Mouse (Mus musculus) retina, embryonic 14.5 days (tissue): Measurements from ENCODE around the gene Armc12.

Experiments used
- DNase-seq: peaks from one replicate; pipeline ENCODE4 v3.0.0-alpha.2; 2015; ENCODE audit warnings: low spot score

Armc12 gene

DNA sequence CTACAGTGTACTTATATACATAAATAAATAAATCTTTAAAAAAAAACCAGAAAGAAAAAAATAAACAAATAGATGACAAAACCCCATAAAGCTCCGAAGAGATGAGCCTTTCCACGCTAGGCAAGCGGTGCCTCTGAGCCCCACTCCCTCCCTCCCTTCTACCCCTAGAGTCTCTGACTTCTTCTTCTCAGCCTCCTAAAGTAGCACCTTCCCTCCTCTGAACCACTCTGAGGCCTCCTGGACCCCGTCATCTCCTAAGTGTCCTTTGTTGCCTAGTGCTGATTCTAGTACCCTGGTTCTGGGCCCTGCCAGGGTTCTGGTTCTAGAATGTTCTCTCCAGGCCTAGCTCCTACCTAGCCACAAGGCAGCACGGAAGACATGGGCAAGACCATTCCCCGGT is at the start of gene Armc12:
Gene Armc12, plus strand, starts transcription at position 301 of the 400 bp plus-strand sequence.
- no peak for DNase-seq

DNA sequence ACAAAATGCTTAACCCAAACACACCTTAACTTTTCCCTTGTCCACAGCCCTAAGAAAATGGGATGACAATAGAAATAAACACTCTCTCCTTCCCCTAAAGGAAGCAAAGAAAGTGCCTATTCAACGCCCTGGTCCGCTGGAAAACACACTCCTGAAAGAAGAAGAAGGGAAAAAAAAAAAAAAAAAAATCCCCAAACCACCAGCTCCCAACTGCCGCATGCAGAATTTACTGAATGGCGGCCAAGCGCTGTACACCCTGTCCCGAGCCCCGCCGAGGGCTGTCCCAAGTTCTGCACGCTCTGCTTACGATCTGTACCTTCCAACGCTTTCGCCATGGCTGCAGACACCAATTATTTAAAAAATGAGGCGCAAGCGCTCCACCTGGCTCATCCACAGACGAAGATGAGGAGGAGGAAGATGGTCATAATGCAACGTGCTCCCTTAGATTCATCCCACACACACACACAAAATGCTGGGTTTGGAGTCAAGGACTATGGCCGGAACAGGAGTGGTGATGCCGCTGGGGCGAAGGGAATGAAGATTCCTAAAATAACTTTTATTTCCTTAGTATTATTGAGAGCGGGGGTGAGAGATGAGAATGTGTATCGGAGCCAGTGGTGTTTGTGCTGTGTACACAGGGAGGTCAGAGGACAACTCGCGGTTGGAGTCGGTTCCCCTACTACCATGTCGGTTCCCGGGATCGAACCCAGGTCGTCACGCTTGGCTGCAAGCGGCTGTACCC is 45.7 kb upstream of the Armc12 start:
- peak; percentile 71 for DNase-seq

DNA sequence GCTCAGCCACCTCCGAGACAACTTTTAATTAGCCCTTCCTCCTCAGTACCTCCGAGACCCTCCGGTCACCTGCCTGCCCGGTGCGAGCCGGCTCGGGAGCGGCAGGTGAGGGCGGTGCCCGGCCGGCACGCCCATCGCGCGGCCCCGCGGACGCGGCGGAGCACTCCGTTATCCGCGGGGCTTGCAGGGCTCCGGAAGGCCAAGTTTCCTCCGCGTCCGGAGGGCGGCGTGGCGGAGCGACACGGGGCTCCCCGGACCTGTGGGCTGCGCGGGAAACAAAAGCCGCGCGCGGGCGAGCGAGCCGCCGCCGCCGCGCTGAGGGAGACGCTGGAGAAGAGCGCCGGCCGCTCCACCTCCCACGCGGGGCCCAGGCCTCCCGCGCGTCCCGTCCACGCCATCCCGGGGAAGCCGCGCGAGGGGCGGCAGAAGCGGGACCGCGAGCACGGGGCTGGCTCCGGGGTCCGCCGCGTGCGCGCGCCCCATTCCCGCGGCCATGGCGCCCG is 45.1 kb upstream of the Armc12 start:
- DNase-seq: no peak

DNA sequence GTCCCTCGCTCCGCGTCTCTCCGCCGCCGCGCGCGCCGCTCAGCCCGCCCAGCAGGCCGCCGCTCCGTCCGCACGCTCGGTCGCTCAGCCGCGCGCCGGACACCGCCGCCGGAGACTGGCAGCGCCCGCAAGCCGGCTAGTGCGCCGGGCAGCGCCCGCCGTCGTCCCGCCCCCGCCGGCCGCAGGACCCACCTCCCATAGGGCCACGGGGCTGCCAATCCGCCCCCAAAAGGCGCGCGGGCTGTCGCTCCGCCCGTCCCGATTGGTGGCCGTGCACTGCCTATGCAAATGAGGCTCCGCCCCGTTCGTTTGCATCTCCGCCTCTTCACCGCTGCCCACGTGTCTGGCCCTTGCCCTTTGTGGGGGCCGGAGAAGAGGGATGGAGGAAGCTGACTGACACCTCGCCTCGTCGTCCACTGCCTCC is 44.6 kb upstream of the Armc12 start:
- DNase-seq: peak; percentile 99

- no peak for DNase-seq
Observed at GRCm38 (mm10) chr17:28486720-28487119, 43.9 kb upstream of the Armc12 start.

DNA sequence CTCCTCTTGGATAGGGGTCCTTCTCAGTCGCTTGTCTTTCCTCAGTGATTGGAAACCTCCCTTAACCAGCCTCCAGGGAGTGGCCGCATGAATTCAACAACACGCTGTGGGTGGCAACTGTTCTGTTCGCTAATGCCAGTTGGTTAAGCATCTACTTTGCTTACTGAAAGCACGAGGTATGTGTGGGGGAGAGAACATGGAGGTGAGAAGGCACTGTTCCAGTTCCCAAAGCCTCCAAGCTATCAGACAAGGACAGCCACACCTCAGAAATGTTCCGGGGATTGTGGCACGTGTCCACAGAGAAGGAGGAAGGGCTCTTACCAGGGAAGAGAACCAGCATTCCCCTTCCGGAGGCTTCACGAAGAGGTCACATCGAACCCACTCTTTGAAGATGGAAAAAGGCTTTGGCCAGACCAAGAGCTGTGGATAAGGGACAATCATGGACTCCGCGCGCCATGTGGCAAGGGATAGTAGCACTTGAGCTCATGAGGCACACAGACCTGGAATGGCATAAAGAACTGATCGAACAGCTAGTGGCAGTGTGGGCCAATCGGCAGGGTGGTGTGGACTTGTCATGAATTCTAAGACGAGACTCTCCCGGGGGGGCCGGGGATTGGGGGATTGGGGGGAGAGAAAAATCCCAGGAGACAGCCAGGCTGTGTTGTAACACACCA is 42.9 kb upstream of the Armc12 start:
- DNase-seq: no peak

DNA sequence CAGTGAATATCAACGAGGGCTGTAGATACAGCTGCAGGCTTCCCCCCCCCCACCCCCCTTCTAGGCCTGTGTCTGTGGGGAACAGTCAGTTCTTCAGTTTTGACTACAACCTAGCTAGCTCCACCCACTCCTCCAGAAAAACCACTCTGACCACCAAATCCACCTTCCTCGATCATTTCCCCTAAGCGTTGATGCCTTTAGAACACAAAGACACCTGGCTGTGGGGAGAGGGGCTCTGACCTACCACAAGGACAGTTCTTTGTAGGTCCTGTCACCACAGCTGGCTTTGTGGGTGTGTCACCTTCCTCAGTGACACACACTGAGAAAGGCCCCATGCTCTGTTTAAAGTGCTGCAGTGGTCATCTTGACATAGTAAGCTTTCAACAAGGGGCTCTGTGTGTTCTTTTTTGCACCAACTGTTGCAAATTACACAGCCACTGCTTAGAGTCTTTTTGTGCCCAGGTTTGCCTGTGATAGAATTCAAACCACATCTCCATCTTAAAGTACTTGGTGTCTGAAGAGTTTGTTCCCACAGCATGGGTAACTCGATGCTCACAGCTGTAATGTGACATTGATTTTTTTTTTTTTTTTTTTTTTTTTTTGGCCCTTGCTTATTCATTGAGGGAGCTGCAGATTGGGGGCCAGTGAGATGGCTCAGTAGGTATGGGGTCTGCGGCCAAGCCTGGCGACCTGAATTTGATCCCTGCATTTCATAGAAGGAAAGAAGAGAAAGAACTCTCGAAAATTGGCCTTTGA is 42.2 kb upstream of the Armc12 start:
- no peak for DNase-seq

- DNase-seq: peak; percentile 55
Observed at GRCm38 (mm10) chr17:28491035-28491770, 39.4 kb upstream of the Armc12 start.

- no peak for DNase-seq
Observed at GRCm38 (mm10) chr17:28495832-28496231, 34.8 kb upstream of the Armc12 start.

GRCm38 (mm10) chr17:28499190-28499589 is 31.4 kb upstream of the Armc12 start:
- no peak for DNase-seq

- DNase-seq: no peak
Observed at GRCm38 (mm10) chr17:28500465-28500864, 30.1 kb upstream of the Armc12 start.

GRCm38 (mm10) chr17:28502196-28502821 is 28.3 kb upstream of the Armc12 start:
- DNase-seq: no peak

GRCm38 (mm10) chr17:28504182-28504581 is 26.4 kb upstream of the Armc12 start:
- DNase-seq: no peak

DNA sequence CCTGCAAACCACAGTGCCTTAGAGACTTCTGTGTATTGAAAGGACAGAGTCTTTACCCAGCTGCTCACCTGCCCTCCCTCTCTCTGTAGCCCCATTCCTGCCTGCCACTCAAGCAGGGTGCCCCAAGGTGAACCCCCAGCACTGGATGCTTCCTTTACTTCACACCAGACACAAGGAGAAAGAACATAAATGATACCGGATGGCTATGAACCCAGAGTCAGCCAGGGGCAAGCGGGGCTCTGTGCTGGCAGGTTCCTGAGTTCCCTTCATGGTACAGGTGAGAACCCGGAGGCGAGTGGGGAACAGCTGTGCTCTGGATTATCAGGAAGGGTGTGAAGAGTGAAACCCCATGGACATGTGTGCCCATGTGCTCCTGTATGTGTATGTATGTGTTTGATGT is 25.0 kb upstream of the Armc12 start:
- no peak for DNase-seq

- DNase-seq: no peak
Observed at GRCm38 (mm10) chr17:28506895-28507294, 23.7 kb upstream of the Armc12 start.

- DNase-seq: no peak
Observed at GRCm38 (mm10) chr17:28507496-28507895, 23.1 kb upstream of the Armc12 start.

- DNase-seq: no peak
Observed at GRCm38 (mm10) chr17:28510445-28511342, 19.9 kb upstream of the Armc12 start.

GRCm38 (mm10) chr17:28511616-28512541 is 18.7 kb upstream of the Armc12 start:
- DNase-seq: no peak

GRCm38 (mm10) chr17:28512696-28513095 is 17.9 kb upstream of the Armc12 start:
- DNase-seq: peak; percentile 34
